Mouse (Mus musculus): ENCODE results near the gene Bpgm. TPM values are rescaled to one million over a fixed set of nuclear protein-coding genes. Genes with fewer than 3 reads are reported as not detected.

The Bpgm gene
- polyA plus RNA-seq, 1 experiment from 2014 or later, result 30.1 TPM

DNA sequence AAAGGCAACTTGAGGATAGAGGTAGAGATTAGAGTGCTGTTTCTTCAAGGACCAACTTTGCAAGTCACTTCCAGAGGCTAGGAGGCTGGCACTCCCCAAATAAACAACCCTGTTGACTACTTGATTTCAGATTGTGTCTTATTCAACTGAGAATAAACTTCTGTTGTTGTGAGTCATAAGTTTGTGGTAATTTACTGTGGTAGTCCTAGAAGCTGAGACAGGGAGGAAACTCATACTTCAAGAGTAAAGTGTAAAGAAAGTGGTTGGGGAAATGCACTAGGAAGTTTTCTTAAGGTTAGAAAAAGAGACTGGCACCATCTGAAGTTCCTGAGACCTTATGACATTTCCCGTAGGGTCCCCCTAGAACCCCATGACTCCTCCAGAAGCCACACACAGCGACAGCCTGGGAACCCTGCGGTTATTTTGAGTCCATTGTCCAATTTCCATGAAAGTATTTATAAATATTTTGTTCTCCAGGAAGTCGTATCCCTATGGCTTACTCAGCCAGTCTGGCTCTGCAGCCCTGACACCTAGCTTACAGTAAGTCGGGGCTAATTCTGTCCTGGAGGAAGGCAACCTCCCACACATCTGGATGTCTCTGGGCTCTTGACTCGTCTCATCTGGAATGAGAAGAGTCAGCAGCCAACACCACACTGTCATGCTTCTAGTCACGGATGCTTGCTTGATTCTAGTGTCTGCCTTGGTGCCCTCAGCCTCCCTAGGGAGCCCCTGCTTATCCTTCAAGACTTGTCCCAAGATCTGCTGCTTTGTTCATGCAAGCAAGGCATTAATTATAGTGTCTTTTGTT lies 22.8 kb upstream of the Bpgm start:
- TF ChIP-seq EP300 (optimal IDR thresholded peaks at IDR 0.05), result no peak
- TF ChIP-seq CTCF (IDR thresholded peaks at IDR 0.05; ENCODE audit: low read depth), result no peak
- 37% methylated on average over 7 of the region's 7 CpGs for WGBS
- Histone ChIP-seq H3K9ac (ENCODE audit: low read length) (no peak overlapping the region), H3K4me2 (replicated peaks; ENCODE audit: low read depth) (no peak overlapping the region), H3K36me3 (ENCODE audit: control insufficient read depth, insufficient read depth, low read length) (no peaks in the 10 kb centered on the region), H3K4me3 (ENCODE audit: low read depth, low read length) (no peak overlapping the region), H3K27ac (replicated peaks) (no peak overlapping the region), H3K27me3 (ENCODE audit: control insufficient read depth, insufficient read depth, low read length) (no peaks in the 10 kb centered on the region), H3K9me3 (ENCODE audit: control insufficient read depth, low read length) (no peaks in the 10 kb centered on the region), H3K4me1 (replicated peaks; ENCODE audit: control insufficient read depth, insufficient read depth) (no peaks in the 10 kb centered on the region)
- ATAC-seq (ENCODE audit: low FRiP score, low TSS enrichment), result no peak
- no peak for DNase-seq (ENCODE audit: low spot score)

DNA sequence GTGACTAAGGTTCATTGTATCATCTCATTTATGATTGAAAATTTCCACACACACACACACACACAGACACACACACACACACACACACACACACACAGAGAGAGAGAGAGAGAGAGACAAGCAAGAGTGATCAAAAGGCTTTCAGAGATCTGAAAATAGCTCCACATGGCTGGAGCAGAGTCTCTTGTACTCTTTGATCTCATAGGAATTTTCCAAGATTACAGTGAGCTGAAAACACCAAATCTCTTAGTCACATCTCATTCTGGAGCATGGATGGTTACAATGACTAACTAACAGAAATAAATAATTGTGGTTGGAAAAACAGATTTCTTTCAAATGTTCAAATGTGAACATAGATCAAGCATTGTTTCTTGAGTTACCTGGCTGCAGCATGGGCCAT lies 16.6 kb upstream of the Bpgm start:
- no peak overlapping the region for H3K4me3 ChIP-seq (ENCODE audit: low read depth, low read length)
- ATAC-seq (ENCODE audit: low FRiP score, low TSS enrichment) (no peak), DNase-seq (ENCODE audit: low spot score) (no peak)
- H3K9ac ChIP-seq (ENCODE audit: low read length), result no peak overlapping the region
- TF ChIP-seq EP300 (optimal IDR thresholded peaks at IDR 0.05) (no peak), CTCF (IDR thresholded peaks at IDR 0.05; ENCODE audit: low read depth) (no peak)
- no peaks in the 10 kb centered on the region for H3K27me3 ChIP-seq (ENCODE audit: control insufficient read depth, insufficient read depth, low read length)
- no peak overlapping the region for H3K4me2 ChIP-seq (replicated peaks; ENCODE audit: low read depth)
- H3K4me1 ChIP-seq (replicated peaks; ENCODE audit: control insufficient read depth, insufficient read depth), result no peaks in the 10 kb centered on the region
- H3K36me3 ChIP-seq (ENCODE audit: control insufficient read depth, insufficient read depth, low read length), result no peaks in the 10 kb centered on the region
- H3K9me3 ChIP-seq (ENCODE audit: control insufficient read depth, low read length), result no peaks in the 10 kb centered on the region
- H3K27ac ChIP-seq (replicated peaks), result no peak overlapping the region

DNA sequence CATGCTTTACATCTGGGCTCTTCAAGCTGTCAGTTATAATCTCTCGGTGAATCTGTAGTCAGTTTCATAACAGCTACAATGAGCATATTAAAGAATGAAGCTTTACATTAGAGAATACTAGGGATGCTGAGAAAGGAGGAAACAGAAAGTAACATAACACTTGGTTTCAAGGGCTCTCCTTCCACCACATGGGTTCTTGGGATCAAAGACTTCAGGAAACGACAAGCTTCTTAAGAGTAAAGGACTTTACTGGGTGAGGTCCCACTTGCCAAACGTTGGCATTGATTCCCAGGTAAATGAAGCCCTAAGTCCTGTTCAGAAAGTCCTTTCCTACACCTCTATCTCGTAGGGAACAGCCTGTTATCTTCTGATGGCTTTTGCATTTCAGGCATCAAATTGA lies 15.4 kb upstream of the Bpgm start:
- Histone ChIP-seq H3K27me3 (ENCODE audit: control insufficient read depth, insufficient read depth, low read length) (no peaks in the 10 kb centered on the region), H3K9me3 (ENCODE audit: control insufficient read depth, low read length) (no peaks in the 10 kb centered on the region), H3K4me3 (ENCODE audit: low read depth, low read length) (no peak overlapping the region), H3K27ac (replicated peaks) (no peak overlapping the region), H3K4me2 (replicated peaks; ENCODE audit: low read depth) (no peak overlapping the region), H3K36me3 (ENCODE audit: control insufficient read depth, insufficient read depth, low read length) (no peaks in the 10 kb centered on the region), H3K4me1 (replicated peaks; ENCODE audit: control insufficient read depth, insufficient read depth) (no peaks in the 10 kb centered on the region), H3K9ac (ENCODE audit: low read length) (no peak overlapping the region)
- no peak for TF ChIP-seq EP300 (optimal IDR thresholded peaks at IDR 0.05)
- 45% methylated on average over 4 of the region's 4 CpGs for WGBS
- no peak for ATAC-seq (ENCODE audit: low FRiP score, low TSS enrichment)
- DNase-seq (ENCODE audit: low spot score), result no peak

DNA sequence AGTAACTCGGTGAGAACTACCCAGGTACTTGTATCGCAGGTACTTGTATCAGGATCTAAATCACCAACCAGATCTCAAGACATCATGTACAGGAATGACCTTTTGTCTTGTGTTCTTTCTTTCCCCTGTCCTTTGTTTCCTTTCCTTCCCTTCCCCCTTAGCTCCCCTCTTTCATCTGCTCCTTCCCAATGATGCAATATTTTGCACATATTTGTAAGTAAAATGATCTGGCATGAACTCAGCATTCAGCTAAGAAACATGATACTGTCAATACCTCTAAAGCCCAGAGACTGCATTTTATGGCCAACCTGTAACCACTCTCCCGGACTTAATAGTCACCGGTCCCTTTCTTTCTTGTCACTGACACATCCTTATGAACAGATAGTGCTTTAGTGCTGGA lies 12.4 kb upstream of the Bpgm start:
- no peak overlapping the region for H3K4me2 ChIP-seq (replicated peaks; ENCODE audit: low read depth)
- no peak overlapping the region for H3K27ac ChIP-seq (replicated peaks)
- H3K9ac ChIP-seq (ENCODE audit: low read length), result no peak overlapping the region
- 94% methylated on average over 4 of the region's 4 CpGs for WGBS
- no peaks in the 10 kb centered on the region for H3K4me1 ChIP-seq (replicated peaks; ENCODE audit: control insufficient read depth, insufficient read depth)
- no peaks in the 10 kb centered on the region for H3K9me3 ChIP-seq (ENCODE audit: control insufficient read depth, low read length)
- TF ChIP-seq CTCF (IDR thresholded peaks at IDR 0.05; ENCODE audit: low read depth) (no peak), EP300 (optimal IDR thresholded peaks at IDR 0.05) (no peak)
- H3K36me3 ChIP-seq (ENCODE audit: control insufficient read depth, insufficient read depth, low read length), result no peaks in the 10 kb centered on the region
- H3K4me3 ChIP-seq (ENCODE audit: low read depth, low read length), result no peak overlapping the region
- DNase-seq (ENCODE audit: low spot score), result no peak
- ATAC-seq (ENCODE audit: low FRiP score, low TSS enrichment), result no peak
- H3K27me3 ChIP-seq (ENCODE audit: control insufficient read depth, insufficient read depth, low read length), result no peaks in the 10 kb centered on the region

DNA sequence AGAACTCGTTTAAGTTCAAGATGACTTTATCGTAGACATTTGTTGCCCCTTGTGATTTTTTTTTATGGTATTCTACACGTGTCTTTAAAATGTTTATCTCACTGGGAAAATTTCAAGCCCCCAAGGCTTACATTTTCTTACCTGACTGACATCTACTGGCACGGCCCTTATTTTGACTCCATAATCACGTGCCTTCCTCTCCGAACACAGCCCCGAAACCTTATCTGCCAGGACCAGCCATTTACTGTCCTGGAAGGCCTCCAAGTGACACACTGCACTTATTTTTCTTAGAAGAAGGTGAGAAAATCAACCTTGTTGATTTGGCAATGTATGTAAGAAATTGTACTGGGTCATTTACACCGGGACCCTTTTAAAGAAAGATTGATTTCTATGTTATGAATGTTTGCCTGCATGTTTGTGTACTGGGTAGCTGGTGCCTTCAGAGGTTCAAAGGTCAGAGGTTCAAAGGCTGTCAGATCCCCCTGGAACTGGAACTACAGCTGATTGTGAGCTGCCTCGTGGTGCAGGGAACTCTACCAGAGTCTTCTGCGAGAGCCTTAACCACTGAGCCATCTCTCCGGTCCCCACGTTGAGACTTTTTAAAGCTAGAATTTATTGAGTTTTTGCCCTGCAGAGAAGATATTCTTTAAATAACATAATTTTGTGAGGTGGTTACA lies 4.4 kb upstream of the Bpgm start:
- no peak for ATAC-seq (ENCODE audit: low FRiP score, low TSS enrichment)
- no peaks in the 10 kb centered on the region for H3K4me1 ChIP-seq (replicated peaks; ENCODE audit: control insufficient read depth, insufficient read depth)
- WGBS, result 61% methylated on average over 12 of the region's 12 CpGs
- H3K27ac ChIP-seq (replicated peaks), result no peak overlapping the region
- no peak overlapping the region for H3K9ac ChIP-seq (ENCODE audit: low read length)
- H3K27me3 ChIP-seq (ENCODE audit: control insufficient read depth, insufficient read depth, low read length), result no peaks in the 10 kb centered on the region
- H3K4me3 ChIP-seq (ENCODE audit: low read depth, low read length), result no peak overlapping the region
- H3K4me2 ChIP-seq (replicated peaks; ENCODE audit: low read depth), result no peak overlapping the region
- H3K9me3 ChIP-seq (ENCODE audit: control insufficient read depth, low read length), result no peaks in the 10 kb centered on the region
- no peak for DNase-seq (ENCODE audit: low spot score)
- H3K36me3 ChIP-seq (ENCODE audit: control insufficient read depth, insufficient read depth, low read length), result no peaks in the 10 kb centered on the region
- TF ChIP-seq CTCF (IDR thresholded peaks at IDR 0.05; ENCODE audit: low read depth) (no peak), EP300 (optimal IDR thresholded peaks at IDR 0.05) (no peak)

DNA sequence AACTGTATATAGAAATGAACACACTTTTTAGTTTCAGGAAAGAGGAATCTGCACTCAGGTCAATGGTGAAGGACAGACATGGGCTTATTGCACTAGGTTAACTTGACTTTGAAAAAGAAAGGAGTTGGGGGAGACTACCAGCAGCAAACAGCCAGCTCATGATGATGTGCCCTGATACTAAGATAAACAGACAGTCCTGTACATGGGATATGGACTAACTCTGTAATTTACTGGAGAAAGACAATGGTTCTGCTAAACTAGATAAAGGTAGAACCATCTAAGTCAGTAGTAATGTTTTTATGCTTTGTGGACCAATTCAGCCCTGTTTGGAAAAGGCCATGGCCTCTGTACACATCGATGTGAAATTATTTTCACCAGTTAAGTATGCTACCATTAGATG lies 2.7 kb upstream of the Bpgm start:
- H3K9me3 ChIP-seq (ENCODE audit: control insufficient read depth, low read length), result no peaks in the 10 kb centered on the region
- 0 out of 2 replicates have a peak, but pooled peaks cover 3% of the 10 kb centered on the region for H3K4me1 ChIP-seq (replicated peaks; ENCODE audit: control insufficient read depth, insufficient read depth)
- H3K36me3 ChIP-seq (ENCODE audit: control insufficient read depth, insufficient read depth, low read length), result no peaks in the 10 kb centered on the region
- TF ChIP-seq EP300 (optimal IDR thresholded peaks at IDR 0.05) (no peak), CTCF (IDR thresholded peaks at IDR 0.05; ENCODE audit: low read depth) (no peak)
- ATAC-seq (ENCODE audit: low FRiP score, low TSS enrichment) (no peak), DNase-seq (ENCODE audit: low spot score) (no peak)
- H3K27me3 ChIP-seq (ENCODE audit: control insufficient read depth, insufficient read depth, low read length), result no peaks in the 10 kb centered on the region
- H3K9ac ChIP-seq (ENCODE audit: low read length), result no peak overlapping the region
- H3K27ac ChIP-seq (replicated peaks), result no peak overlapping the region
- WGBS, result 83% methylated on average over 1 of the region's 1 CpGs
- H3K4me2 ChIP-seq (replicated peaks; ENCODE audit: low read depth), result no peak overlapping the region
- H3K4me3 ChIP-seq (ENCODE audit: low read depth, low read length), result no peak overlapping the region

All from stomach, postnatal 0 days (tissue).